ENCODE assay signal across 27 mouse cellular contexts in the genomic region with DNA sequence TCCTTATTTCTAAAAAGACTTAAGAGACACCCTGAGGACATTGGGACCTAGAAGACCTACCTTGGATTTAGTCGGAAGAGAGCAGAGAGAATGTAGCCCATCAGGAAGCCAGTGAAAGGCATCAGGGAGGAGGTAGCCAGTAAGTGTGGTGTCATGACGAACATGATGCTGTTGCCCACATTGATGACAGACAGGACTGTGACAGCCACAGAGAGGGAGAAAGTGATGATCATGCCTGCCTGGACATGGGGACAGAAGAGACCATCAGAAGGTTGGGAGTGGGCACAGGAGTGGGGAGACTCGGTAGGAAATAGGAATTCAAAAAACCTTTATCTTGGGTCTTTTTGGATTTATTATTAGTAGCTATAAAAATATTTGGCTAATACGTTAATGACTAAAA. TPM values are rescaled to one million over a fixed set of nuclear protein-coding genes. Genes with fewer than 3 reads are reported as not detected.
DNase-seq lines count a peak whose midpoint lies in the region; ATAC-seq and TF ChIP-seq lines count a peak whose summit lies in the region.
"Had no signal": no experiment of that assay in that cellular context is flagged by ENCODE, and none has a peak within 500 bp of the region (broad histone marks: within the 10 kb centered on the region; RNA-seq: fewer than 3 reads in every experiment).

No protein-coding gene starts in this region.

- H3K9ac ChIP-seq in forebrain, embryonic 11.5 days (ENCODE audit: low read length), result no peak overlapping the region
- no peak overlapping the region for H3K9ac ChIP-seq in forebrain, embryonic 15.5 days (replicated peaks)
- H3K9ac ChIP-seq in intestine, embryonic 14.5 days (ENCODE audit: low read length), result no peak overlapping the region
- H3K9ac ChIP-seq in intestine, postnatal 0 days (ENCODE audit: low read depth, low read length), result no peak overlapping the region
- no peak overlapping the region for H3K9ac ChIP-seq in CH12.LX (ENCODE audit: insufficient read depth, low read depth)
- H3K9ac ChIP-seq: embryonic facial prominence, embryonic 13.5 days; embryonic facial prominence, embryonic 15.5 days; forebrain, embryonic 13.5 days had no signal

- no peak for TF ChIP-seq POLR2A in lung, adult 2 months (IDR thresholded peaks at IDR 0.05; ENCODE audit: borderline replicate concordance, extremely low read depth, low read depth, low read length)
- no peak for TF ChIP-seq POLR2A in CH12.LX (IDR thresholded peaks at IDR 0.05; ENCODE audit: low read depth, low read length)
- TF ChIP-seq POLR2A in kidney, adult 2 months (IDR thresholded peaks at IDR 0.05; ENCODE audit: low read depth, low read length), result no peak

- no peak for TF ChIP-seq CTCF in intestine, postnatal 0 days (IDR thresholded peaks at IDR 0.05; ENCODE audit: low read depth)
- TF ChIP-seq CTCF in lung, adult 2 months (IDR thresholded peaks at IDR 0.05; ENCODE audit: insufficient read depth, low read length), result no peak
- no peak for TF ChIP-seq CTCF in CH12.LX (conservative IDR thresholded peaks at IDR 0.05 in 1 of 2, IDR thresholded peaks at IDR 0.05 in 1 of 2; ENCODE audit: low read depth in 2 of 2, low read length in 2 of 2)
- no peak for TF ChIP-seq CTCF in kidney, adult 2 months (conservative IDR thresholded peaks at IDR 0.05; ENCODE audit: insufficient read depth, insufficient read length, low read depth, low read length)

- no peaks in the 10 kb centered on the region for H3K27me3 ChIP-seq in forebrain, embryonic 11.5 days (ENCODE audit: control insufficient read depth, insufficient read depth, low read length)
- no peaks in the 10 kb centered on the region for H3K27me3 ChIP-seq in forebrain, embryonic 15.5 days
- H3K27me3 ChIP-seq in intestine, embryonic 14.5 days (replicated peaks; ENCODE audit: control insufficient read depth, insufficient read depth, low read length), result no peaks in the 10 kb centered on the region
- H3K27me3 ChIP-seq in intestine, postnatal 0 days (replicated peaks; ENCODE audit: control insufficient read depth, insufficient read depth, low read length), result no peaks in the 10 kb centered on the region
- H3K27me3 ChIP-seq in CH12.LX (replicated peaks), result no peaks in the 10 kb centered on the region
- H3K27me3 ChIP-seq in kidney, adult 2 months (replicated peaks; ENCODE audit: control insufficient read depth, insufficient read depth, low read length), result no peaks in the 10 kb centered on the region
- H3K27me3 ChIP-seq: embryonic facial prominence, embryonic 13.5 days; embryonic facial prominence, embryonic 15.5 days; forebrain, embryonic 13.5 days had no signal

- no peaks in the 10 kb centered on the region for H3K9me3 ChIP-seq in forebrain, embryonic 11.5 days (ENCODE audit: control insufficient read depth, low read length)
- no peaks in the 10 kb centered on the region for H3K9me3 ChIP-seq in forebrain, embryonic 15.5 days
- no peaks in the 10 kb centered on the region for H3K9me3 ChIP-seq in intestine, embryonic 14.5 days (ENCODE audit: control insufficient read depth, low read length)
- no peaks in the 10 kb centered on the region for H3K9me3 ChIP-seq in intestine, postnatal 0 days (ENCODE audit: control insufficient read depth)
- no peaks in the 10 kb centered on the region for H3K9me3 ChIP-seq in CH12.LX (replicated peaks; ENCODE audit: low read length)
- H3K9me3 ChIP-seq: embryonic facial prominence, embryonic 13.5 days; embryonic facial prominence, embryonic 15.5 days; forebrain, embryonic 10.5 days; forebrain, embryonic 13.5 days had no signal

- peaks cover 3% of the 10 kb centered on the region for H3K36me3 ChIP-seq in forebrain, embryonic 11.5 days (ENCODE audit: control insufficient read depth, insufficient read depth, low read length)
- peaks cover 60% of the 10 kb centered on the region for H3K36me3 ChIP-seq in forebrain, embryonic 15.5 days
- H3K36me3 ChIP-seq in intestine, embryonic 14.5 days (ENCODE audit: control insufficient read depth, insufficient read depth, low read length), result peaks cover 69% of the 10 kb centered on the region
- peaks cover 37% of the 10 kb centered on the region for H3K36me3 ChIP-seq in intestine, postnatal 0 days (ENCODE audit: control insufficient read depth, insufficient read depth)
- H3K36me3 ChIP-seq in CH12.LX (replicated peaks in 1 of 2; ENCODE audit: control insufficient read depth in 1 of 2, insufficient read depth in 1 of 2, low read length in 1 of 2), result peaks cover 52 to 81% of the 10 kb centered on the region in 2 experiments
- H3K36me3 ChIP-seq in kidney, adult 2 months (ENCODE audit: control insufficient read depth, insufficient read depth, low read length), result peaks cover 18% of the 10 kb centered on the region; the same call in 1 of the 2 replicates

- H3K4me1 ChIP-seq in forebrain, embryonic 11.5 days (replicated peaks; ENCODE audit: control insufficient read depth, insufficient read depth, low read length), result no peaks in the 10 kb centered on the region
- peaks cover 6% of the 10 kb centered on the region for H3K4me1 ChIP-seq in forebrain, embryonic 15.5 days
- no peaks in the 10 kb centered on the region for H3K4me1 ChIP-seq in intestine, embryonic 14.5 days (replicated peaks; ENCODE audit: control insufficient read depth, insufficient read depth, low read length)
- no peaks in the 10 kb centered on the region for H3K4me1 ChIP-seq in intestine, postnatal 0 days (replicated peaks; ENCODE audit: control insufficient read depth, insufficient read depth, low read length)
- peaks cover 2% of the 10 kb centered on the region; the same call in 1 of the 2 replicates for H3K4me1 ChIP-seq in lung, adult 2 months (ENCODE audit: control insufficient read depth, insufficient read depth, low read length)
- H3K4me1 ChIP-seq in CH12.LX (ENCODE audit: control insufficient read depth in 1 of 2, insufficient read depth in 2 of 2), result no peaks in the 10 kb centered on the region
- H3K4me1 ChIP-seq in kidney, adult 2 months (ENCODE audit: control insufficient read depth, insufficient read depth, low read length), result peaks cover 6% of the 10 kb centered on the region; the same call in 1 of the 2 replicates
- H3K4me1 ChIP-seq: embryonic facial prominence, embryonic 13.5 days; embryonic facial prominence, embryonic 15.5 days; forebrain, embryonic 10.5 days; forebrain, embryonic 13.5 days had no signal

- in situ Hi-C loops in CH12.LX (cut with MboI; ENCODE audit: low pct_ligation_motif_present, low pct_unique_long_range_greater_than_20kb, low sequenced_read_pairs), result no loop called here

- 89% methylated on average over 4 of the region's 4 CpGs for WGBS in forebrain, embryonic 11.5 days
- 89% methylated on average over 4 of the region's 4 CpGs for WGBS in forebrain, embryonic 15.5 days
- 78% methylated on average over 4 of the region's 4 CpGs for WGBS in intestine, embryonic 14.5 days
- WGBS in intestine, postnatal 0 days, result 74% methylated on average over 4 of the region's 4 CpGs
- WGBS in lung, adult 2 months, result 72% methylated on average over 4 of the region's 4 CpGs
- WGBS in kidney, adult 2 months, result 79% methylated on average over 4 of the region's 4 CpGs

- ATAC-seq in forebrain, embryonic 11.5 days (replicated peaks; ENCODE audit: low FRiP score), result no peak
- no peak for ATAC-seq in forebrain, embryonic 15.5 days (replicated peaks)
- ATAC-seq in intestine, embryonic 14.5 days (replicated peaks; ENCODE audit: low FRiP score, low TSS enrichment, low read depth), result no peak
- ATAC-seq in intestine, postnatal 0 days, result no peak
- ATAC-seq: CD4-positive, CD25-positive, alpha-beta regulatory T cell, adult 4 months; forebrain, embryonic 13.5 days; forebrain, embryonic 16.5 days had no signal

- DNase-seq in forebrain, embryonic 11.5 days (ENCODE audit: low spot score), result peak; percentile 15
- peak; percentile 28 for DNase-seq in intestine, embryonic 14.5 days (ENCODE audit: low spot score)
- peak; percentile 2 for DNase-seq in lung, adult 2 months
- DNase-seq in lung, postnatal 4 days, result no peak
- no peak for DNase-seq in CH12.LX (ENCODE audit: extremely low read depth)
- DNase-seq in kidney, adult 2 months, result no peak
- DNase-seq: adrenal gland, adult 2 months; adrenal gland, postnatal 10 days; adrenal gland, postnatal 25 days; B cell, adult 2 months; cerebellum, adult 11 months; cerebellum, adult 18-20 months; cerebellum, adult 8-10 months; cerebellum, adult 9-11 months; cerebellum, postnatal 14 days; cerebellum, postnatal 36 days; embryo, embryonic 11 days had no signal

- H3K4me2 ChIP-seq in forebrain, embryonic 11.5 days (ENCODE audit: low read depth, low read length, severe bottlenecking), result no peak overlapping the region
- H3K4me2 ChIP-seq in forebrain, embryonic 15.5 days (replicated peaks), result no peak overlapping the region
- no peak overlapping the region for H3K4me2 ChIP-seq in intestine, embryonic 14.5 days (ENCODE audit: low read length)
- no peak overlapping the region for H3K4me2 ChIP-seq in intestine, postnatal 0 days (replicated peaks; ENCODE audit: low read depth)
- H3K4me2 ChIP-seq in CH12.LX (ENCODE audit: insufficient read depth, low read depth, poor library complexity, severe bottlenecking), result no peak overlapping the region
- H3K4me2 ChIP-seq: embryonic facial prominence, embryonic 13.5 days; embryonic facial prominence, embryonic 15.5 days; forebrain, embryonic 13.5 days had no signal

- peaks cover 13% of the 10 kb centered on the region for H3K79me2 ChIP-seq in CH12.LX (replicated peaks; ENCODE audit: control insufficient read depth, extremely low read depth, insufficient read depth, poor library complexity, severe bottlenecking)

- no peak for TF ChIP-seq RAD21 in CH12.LX (IDR thresholded peaks at IDR 0.05; ENCODE audit: low read depth, low read length)

- TF ChIP-seq EP300 in CH12.LX (IDR thresholded peaks at IDR 0.05; ENCODE audit: low read length), result no peak

- H3K4me3 ChIP-seq in forebrain, embryonic 11.5 days (ENCODE audit: low read depth, low read length), result no peak overlapping the region
- H3K4me3 ChIP-seq in forebrain, embryonic 15.5 days, result no peak overlapping the region
- H3K4me3 ChIP-seq in intestine, embryonic 14.5 days (ENCODE audit: low read depth, low read length), result no peak overlapping the region
- H3K4me3 ChIP-seq in intestine, postnatal 0 days (ENCODE audit: low read depth, low read length), result no peak overlapping the region
- H3K4me3 ChIP-seq in lung, adult 2 months (replicated peaks; ENCODE audit: extremely low read depth, low read depth, low read length), result no peak overlapping the region
- no peak overlapping the region for H3K4me3 ChIP-seq in CH12.LX (replicated peaks in 1 of 3; ENCODE audit: low read depth in 2 of 3, low read length in 2 of 3, poor library complexity in 1 of 3)
- H3K4me3 ChIP-seq in kidney, adult 2 months (ENCODE audit: insufficient read depth, low read depth, low read length), result no peak overlapping the region
- H3K4me3 ChIP-seq: embryonic facial prominence, embryonic 13.5 days; embryonic facial prominence, embryonic 15.5 days; erythroblast, embryonic 14.5 days; forebrain, embryonic 10.5 days; forebrain, embryonic 13.5 days had no signal

- dilution Hi-C loops in CH12.LX (cut with MboI; ENCODE audit: extremely low pct_ligation_motif_present, extremely low pct_unique_long_range_greater_than_20kb, low sequenced_read_pairs), result no loop called here

- no peak overlapping the region for H3K27ac ChIP-seq in forebrain, embryonic 11.5 days (ENCODE audit: low read depth, low read length)
- no peak overlapping the region for H3K27ac ChIP-seq in forebrain, embryonic 15.5 days (replicated peaks)
- no peak overlapping the region for H3K27ac ChIP-seq in intestine, embryonic 14.5 days (ENCODE audit: low read depth)
- no peak overlapping the region for H3K27ac ChIP-seq in intestine, postnatal 0 days (ENCODE audit: low read depth, low read length)
- no peak overlapping the region for H3K27ac ChIP-seq in CH12.LX (ENCODE audit: insufficient read depth, low read depth)
- H3K27ac ChIP-seq in kidney, adult 2 months (ENCODE audit: insufficient read depth, low read depth, low read length), result no peak overlapping the region
- H3K27ac ChIP-seq: embryonic facial prominence, embryonic 13.5 days; embryonic facial prominence, embryonic 15.5 days; forebrain, embryonic 10.5 days; forebrain, embryonic 13.5 days had no signal

RNA-seq across cellular contexts. Expression of a gene that starts 10.5 kb away (rescaled TPM):
- 0.63 and 0.67 TPM in 2 replicates for polyA plus RNA-seq in forebrain, embryonic 11.5 days (2014; fragmentation: Nextera tagmentation; extraction: Ambion mirVana)
- 0.61 and 0.83 TPM in 2 replicates for polyA plus RNA-seq in forebrain, embryonic 15.5 days (2015; fragmentation: Nextera tagmentation; extraction: Ambion mirVana)
- 0.50 and 0.74 TPM in 2 replicates for polyA plus RNA-seq in intestine, embryonic 14.5 days (2014; fragmentation: Nextera tagmentation; extraction: Ambion mirVana)
- polyA plus RNA-seq in intestine, postnatal 0 days (2015; fragmentation: Nextera tagmentation; extraction: Ambion mirVana), result 0.43 and 0.56 TPM in 2 replicates
- 0.11 and 0.50 TPM in 2 replicates for polyA plus RNA-seq in lung, adult 2 months (2012; rRNA removed)
- 0.13 TPM in 2 replicates for total RNA-seq in CH12.LX (2012; rRNA removed)
- not detected in 2 replicates for total RNA-seq in CH12.LX (2014; rRNA removed)
- 0.20 and 0.23 TPM in 2 replicates for polyA plus RNA-seq in CH12.LX (2012; ENCODE audit: insufficient read length, low read depth)
- 0.38 and 0.79 TPM in 2 replicates for polyA plus RNA-seq in kidney, adult 2 months (2012; rRNA removed)
- total RNA-seq: adrenal gland, postnatal 25 days had no signal
- polyA plus RNA-seq: brain, embryonic 14.5 days; erythroblast, embryonic 14.5 days had no signal

RNA-seq across cellular contexts. Expression of a gene that starts 12.7 kb away (rescaled TPM):
- polyA plus RNA-seq in forebrain, embryonic 11.5 days (2014; fragmentation: Nextera tagmentation; extraction: Ambion mirVana), result 436 and 461 TPM in 2 replicates
- 481 and 491 TPM in 2 replicates for polyA plus RNA-seq in forebrain, embryonic 15.5 days (2015; fragmentation: Nextera tagmentation; extraction: Ambion mirVana)
- 350 and 386 TPM in 2 replicates for polyA plus RNA-seq in intestine, embryonic 14.5 days (2014; fragmentation: Nextera tagmentation; extraction: Ambion mirVana)
- 261 and 328 TPM in 2 replicates for polyA plus RNA-seq in intestine, postnatal 0 days (2015; fragmentation: Nextera tagmentation; extraction: Ambion mirVana)
- 364 and 550 TPM in 2 replicates for polyA plus RNA-seq in lung, adult 2 months (2012; rRNA removed)
- total RNA-seq in CH12.LX (2012; rRNA removed) (260 and 311 TPM in 2 replicates), CH12.LX (2014; rRNA removed) (459 and 511 TPM in 2 replicates)
- 549 and 597 TPM in 2 replicates for polyA plus RNA-seq in CH12.LX (2012; ENCODE audit: insufficient read length, low read depth)
- 233 and 243 TPM in 2 replicates for polyA plus RNA-seq in kidney, adult 2 months (2012; rRNA removed)

Comparison
In these comparisons a context has a peak if more than half of its experiments do, and no peak if none do; other contexts are left out.
1. DNase-seq: peak in forebrain, embryonic 11.5 days (single experiment), intestine, embryonic 14.5 days (single experiment) and lung, adult 2 months (single experiment); none in lung, postnatal 4 days (0 of 2), CH12.LX (single experiment) and kidney, adult 2 months (single experiment).